ENCODE assay signal across 11 mouse cellular contexts in the genomic region with DNA sequence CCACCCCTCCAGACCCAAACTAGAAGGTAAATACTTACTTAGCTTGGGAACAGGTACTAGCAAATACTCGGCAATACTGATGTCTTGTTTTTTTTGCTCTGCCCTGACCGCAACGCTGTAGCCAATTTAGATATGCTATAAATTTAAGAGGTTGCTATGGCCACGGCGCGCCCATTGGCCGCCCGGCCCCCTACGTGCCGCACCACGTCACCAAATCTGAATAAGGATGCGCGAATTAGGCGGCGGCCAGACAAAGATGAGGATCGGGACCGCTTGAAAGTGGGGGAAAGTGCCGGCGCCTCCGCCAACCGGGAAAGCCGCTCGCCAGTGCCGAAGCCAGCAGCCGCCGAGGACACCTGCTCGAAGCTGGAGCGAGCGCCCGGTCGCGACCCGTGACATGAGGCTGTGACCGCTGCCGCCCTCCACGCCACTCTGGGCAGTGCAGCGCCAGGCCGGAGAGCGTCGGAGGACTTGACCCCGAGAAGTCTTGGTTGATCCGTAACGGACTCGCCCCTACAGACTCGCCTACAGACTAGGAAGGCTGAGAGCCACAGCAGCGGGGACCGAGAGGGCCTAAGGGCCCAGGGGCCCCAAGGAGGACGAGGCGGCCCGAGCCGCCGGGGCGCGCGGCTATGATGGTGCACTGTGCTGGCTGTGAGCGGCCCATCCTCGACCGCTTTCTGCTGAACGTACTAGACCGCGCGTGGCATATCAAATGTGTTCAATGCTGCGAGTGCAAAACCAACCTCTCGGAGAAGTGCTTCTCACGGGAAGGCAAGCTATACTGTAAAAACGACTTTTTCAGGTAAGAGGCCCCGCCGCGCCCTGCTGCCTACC. TPM values are rescaled to one million over a fixed set of nuclear protein-coding genes. Genes with fewer than 3 reads are reported as not detected.
DNase-seq lines count a peak whose midpoint lies in the region; ATAC-seq and TF ChIP-seq lines count a peak whose summit lies in the region.
"Had no signal": no experiment of that assay in that cellular context is flagged by ENCODE, and none has a peak within 500 bp of the region (broad histone marks: within the 10 kb centered on the region; RNA-seq: fewer than 3 reads in every experiment).

Gene Lhx5 (plus strand): TSS at position 51 of the 837 bp plus-strand sequence.

- H3K4me2 ChIP-seq in forebrain, embryonic 15.5 days (replicated peaks): peak within 1 kb of the TSS; percentile 33
- peak within 1 kb of the TSS; percentile 72 for H3K4me2 ChIP-seq in midbrain, embryonic 13.5 days (replicated peaks)

- no peaks in the 10 kb centered on the region for H3K9me3 ChIP-seq in ES-E14 (ENCODE audit: control insufficient read depth, insufficient read depth, low read depth, low read length)
- H3K9me3 ChIP-seq in forebrain, embryonic 15.5 days: no peaks in the 10 kb centered on the region
- no peaks in the 10 kb centered on the region for H3K9me3 ChIP-seq in midbrain, embryonic 13.5 days

- DNase-seq in cerebellum, adult 2 months: peak; percentile 43 to 47
- no peak for DNase-seq in cerebellum, adult 9-11 months
- DNase-seq in ES-E14 (ENCODE audit: low read depth, low spot score): no peak
- no peak for DNase-seq in lung, postnatal 14 days
- DNase-seq in frontal cortex, postnatal 25 days (ENCODE audit: low spot score in 2 of 2): no peak
- DNase-seq in frontal cortex, postnatal 10 days (ENCODE audit: low spot score in 2 of 2): no peak
- DNase-seq: gastrocnemius, postnatal 36 days; thymus, postnatal 14 days had no signal

- H3K27me3 ChIP-seq in cerebellum, adult 2 months (ENCODE audit: control insufficient read depth, insufficient read depth, low read length): peaks cover 6% of the 10 kb centered on the region; the same call in 1 of the 2 replicates
- H3K27me3 ChIP-seq in forebrain, embryonic 15.5 days: peaks cover 87% of the 10 kb centered on the region
- H3K27me3 ChIP-seq in midbrain, embryonic 13.5 days: peaks cover 96% of the 10 kb centered on the region

- TF ChIP-seq CTCF in cerebellum, adult 2 months (IDR thresholded peaks at IDR 0.05; ENCODE audit: borderline replicate concordance, insufficient read depth, low read depth, low read length): no peak

- no peaks in the 10 kb centered on the region for H3K4me1 ChIP-seq in cerebellum, adult 2 months (ENCODE audit: control insufficient read depth, insufficient read depth, low read length)
- H3K4me1 ChIP-seq in ES-E14 (ENCODE audit: control insufficient read depth in 2 of 2, insufficient read depth in 2 of 2, low read length in 2 of 2, poor library complexity in 1 of 2): peaks cover 0 to 9% of the 10 kb centered on the region in 2 experiments; a peak in 1 of 4 replicates
- H3K4me1 ChIP-seq in forebrain, embryonic 15.5 days: peaks cover 41% of the 10 kb centered on the region
- peaks cover 47% of the 10 kb centered on the region for H3K4me1 ChIP-seq in midbrain, embryonic 13.5 days (replicated peaks)

- TF ChIP-seq POLR2A in cerebellum, adult 2 months (IDR thresholded peaks at IDR 0.05; ENCODE audit: borderline replicate concordance, insufficient read depth, low read length): no peak

- H3K36me3 ChIP-seq in ES-E14 (ENCODE audit: control insufficient read depth, insufficient read depth, low read length, poor library complexity, severe bottlenecking): no peaks in the 10 kb centered on the region
- H3K36me3 ChIP-seq in forebrain, embryonic 15.5 days: no peaks in the 10 kb centered on the region
- H3K36me3 ChIP-seq in midbrain, embryonic 13.5 days: no peaks in the 10 kb centered on the region

- H3K9ac ChIP-seq in ES-E14 (ENCODE audit: insufficient read depth, low read depth, low read length, poor library complexity, severe bottlenecking): no peak within 1 kb of the TSS
- H3K9ac ChIP-seq in forebrain, embryonic 15.5 days (replicated peaks): peak within 1 kb of the TSS; percentile 12
- peak within 1 kb of the TSS; percentile 83 for H3K9ac ChIP-seq in midbrain, embryonic 13.5 days (replicated peaks)

- ATAC-seq in forebrain, embryonic 15.5 days (replicated peaks): no peak; the same call in 1 of the 2 replicates
- ATAC-seq in midbrain, embryonic 13.5 days: peak; percentile 65

- H3K27ac ChIP-seq in cerebellum, adult 2 months (ENCODE audit: insufficient read depth, low read length): no peak within 1 kb of the TSS
- no peak within 1 kb of the TSS for H3K27ac ChIP-seq in ES-E14 (ENCODE audit: insufficient read depth, low read depth, low read length, poor library complexity, severe bottlenecking)
- peak within 1 kb of the TSS; percentile 24; the same call in 1 of the 2 replicates for H3K27ac ChIP-seq in forebrain, embryonic 15.5 days (replicated peaks)
- H3K27ac ChIP-seq in midbrain, embryonic 13.5 days: peak within 1 kb of the TSS; percentile 96

- 1% methylated on average over 69 of the region's 69 CpGs for whole genome bisulfite sequencing in cerebellum, adult 2 months
- under 1% methylated on average over 69 of the region's 69 CpGs for WGBS in forebrain, embryonic 15.5 days
- under 1% methylated on average over 69 of the region's 69 CpGs for WGBS in midbrain, embryonic 13.5 days

- H3K4me3 ChIP-seq in cerebellum, adult 2 months (replicated peaks; ENCODE audit: insufficient read depth, low read depth, low read length): peak within 1 kb of the TSS; percentile 29
- H3K4me3 ChIP-seq in ES-E14 (ENCODE audit: insufficient read depth in 1 of 2, low read depth in 1 of 2, low read length in 2 of 2, poor library complexity in 1 of 2, severe bottlenecking in 1 of 2): peak within 1 kb of the TSS; percentile 23 to 56; a peak in 3 of 4 replicates
- peak within 1 kb of the TSS; percentile 34 for H3K4me3 ChIP-seq in forebrain, embryonic 15.5 days
- H3K4me3 ChIP-seq in midbrain, embryonic 13.5 days (replicated peaks): peak within 1 kb of the TSS; percentile 62

- in situ Hi-C loops in ES-E14 (cut with MboI; ENCODE audit: low sequenced_read_pairs in 2 of 2, unreplicated experiment in 2 of 2): loop anchor here (5.0 to 10.0 kb wide), 3 partner anchors 595 to 760 kb away; partner anchors contain the start of gene Tbx3 (in 2 of the 2)

TF ChIP-seq in ES-E14, 5 proteins besides CTCF, POLR2A, EP300 and RAD21:
- TF ChIP-seq CHD2 (IDR thresholded peaks at IDR 0.05; ENCODE audit: low read depth, low read length) (no peak), ZC3H11A (IDR thresholded peaks at IDR 0.05; ENCODE audit: borderline replicate concordance, low read depth, low read length) (no peak), ZNF384 (IDR thresholded peaks at IDR 0.05; ENCODE audit: low read depth, low read length) (no peak), HCFC1 (IDR thresholded peaks at IDR 0.05; ENCODE audit: borderline replicate concordance, insufficient read depth, low read length) (no peak), MAFK (IDR thresholded peaks at IDR 0.05; ENCODE audit: insufficient read depth, low read depth, low read length) (no peak)
TF ChIP-seq in ES-E14: peak in this region for 0.

RNA-seq across cellular contexts. Expression of gene Lhx5, which starts in this region (rescaled TPM):
- polyA plus RNA-seq in cerebellum, adult 2 months (2012; rRNA removed): 7.7 and 9.7 TPM in 2 replicates
- 0.13 and 0.16 TPM in 2 replicates for total RNA-seq in ES-E14 (2012; rRNA removed)
- 6.3 and 7.0 TPM in 2 replicates for polyA plus RNA-seq in forebrain, embryonic 15.5 days (2015; fragmentation: Nextera tagmentation; extraction: Ambion mirVana)
- polyA plus RNA-seq in midbrain, embryonic 13.5 days (2015; fragmentation: Nextera tagmentation; extraction: Ambion mirVana): 44.6 and 55.0 TPM in 2 replicates
- total RNA-seq: gastrocnemius, postnatal 36 days; left cerebral cortex, adult 18-20 months had no signal

Comparison
In these comparisons a context has a peak if more than half of its experiments do, and no peak if none do; other contexts are left out.
1. DNase-seq: peak in cerebellum, adult 2 months (2 of 2); none in cerebellum, adult 9-11 months (single experiment), ES-E14 (single experiment), lung, postnatal 14 days (single experiment), frontal cortex, postnatal 25 days (0 of 2) and frontal cortex, postnatal 10 days (0 of 2).
2. H3K27ac ChIP-seq: peak in forebrain, embryonic 15.5 days (single experiment) and midbrain, embryonic 13.5 days (single experiment); none in cerebellum, adult 2 months (single experiment) and ES-E14 (single experiment).
3. Peak in every context shown above with its lines, with median percentiles within 50 percentile points of each other: H3K4me3 ChIP-seq.